Mouse (Mus musculus): Measurements from ENCODE around the gene Gm10277.

GRCm38 (mm10) chr11:77748996-77749395 is 38.6 kb downstream of the Gm10277 start:
- TF ChIP-seq CTCF (IDR thresholded peaks at IDR 0.05; ENCODE audit: low read depth, low read length) (no peak), POLR2A (IDR thresholded peaks at IDR 0.05; ENCODE audit: borderline replicate concordance, low read depth, low read length) (no peak)

Measured in bone marrow macrophage, adult 2 months (primary cell).